Mouse (Mus musculus): ENCODE results near the gene Dnmt3l. TPM values are rescaled to one million over a fixed set of nuclear protein-coding genes. Genes with fewer than 3 reads are reported as not detected.
"Not testable (repeated sequence)": the region's sequence is repeated elsewhere in the genome, so short reads cannot be mapped to it uniquely, and the experiment has no call there.

The Dnmt3l gene
- polyA plus RNA-seq (2017; shearing (Covaris generic)) = not detected

DNA sequence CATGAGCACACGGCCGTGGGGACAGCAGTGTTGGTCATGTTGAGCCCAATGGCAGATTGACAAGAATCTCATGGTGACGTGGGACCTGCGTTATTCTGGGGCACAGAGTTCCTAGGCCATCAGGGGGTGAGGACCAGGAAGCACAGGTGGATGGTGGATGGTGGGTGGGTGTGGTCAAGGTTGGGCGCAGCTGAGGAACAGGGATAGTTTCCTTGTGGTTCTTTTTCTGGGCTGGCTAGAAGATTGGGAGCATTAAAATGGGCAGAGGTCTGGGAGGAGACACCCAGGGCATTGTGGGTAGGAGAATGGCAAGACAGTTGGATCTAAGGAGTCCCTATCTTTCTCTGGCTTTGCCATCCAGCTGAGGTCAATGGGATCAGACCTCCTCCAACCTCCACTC, at the start of gene Dnmt3l:
Gene Dnmt3l (plus strand): TSS at position 301 of the 400 bp plus-strand sequence.
- no peak for ATAC-seq

DNA sequence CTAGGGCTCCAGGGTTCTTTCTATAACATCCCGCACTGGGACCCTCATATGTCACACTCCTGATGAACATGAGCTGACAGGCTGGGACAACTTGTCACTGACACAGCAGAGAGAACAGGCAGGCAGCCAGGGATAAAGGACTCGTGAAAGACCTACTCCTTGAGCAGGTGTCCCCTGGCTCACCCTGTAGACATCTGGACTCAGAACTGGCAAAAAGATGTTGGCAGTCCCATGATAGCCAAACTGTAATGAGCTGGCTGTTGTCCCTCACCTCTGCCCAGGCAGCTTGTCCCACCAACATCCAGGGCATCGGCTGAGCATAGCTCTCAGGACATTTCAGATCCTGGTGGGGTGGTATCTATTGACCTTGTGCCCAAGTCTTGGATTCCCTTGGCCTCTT, 46.1 kb upstream of the Dnmt3l start:
- ATAC-seq = no peak

DNA sequence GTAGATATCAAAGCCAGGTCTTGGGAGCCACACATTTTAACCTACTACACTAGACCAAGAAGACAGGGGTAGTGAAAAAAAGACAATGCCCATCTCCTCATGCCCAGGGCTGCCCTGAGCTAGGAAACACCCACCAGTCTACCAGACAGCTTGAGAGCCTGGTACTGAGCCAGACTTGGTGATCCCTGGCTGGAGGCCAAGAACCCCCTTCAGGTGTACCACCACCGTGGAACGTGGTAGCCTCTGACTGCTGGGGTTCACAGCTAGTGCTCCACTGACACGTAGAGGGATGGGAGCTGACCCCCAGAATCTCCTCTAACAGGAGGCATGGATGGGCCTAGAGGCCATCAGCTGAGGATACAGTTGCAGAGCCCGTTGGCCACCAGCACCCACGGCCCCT, 41.5 kb upstream of the Dnmt3l start:
- ATAC-seq = no peak

DNA sequence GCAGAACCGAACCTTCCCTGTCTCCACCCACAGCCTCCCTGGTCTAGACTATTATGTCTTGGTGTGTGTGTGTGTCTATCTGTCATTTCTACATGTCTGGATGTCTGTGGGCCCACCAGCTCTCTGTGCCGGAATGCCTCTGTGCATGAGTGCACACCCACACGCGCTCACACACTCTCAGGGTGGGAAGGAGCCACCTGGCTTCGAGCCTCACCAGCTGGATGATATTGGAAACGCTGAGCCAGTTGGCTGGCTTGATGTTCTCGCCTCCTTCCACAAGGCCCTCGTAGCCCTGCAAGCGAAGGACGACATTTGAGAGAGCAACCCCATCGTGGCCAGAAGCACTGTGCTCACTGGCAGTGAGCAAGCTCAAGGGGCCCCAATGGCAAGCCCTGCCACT, 40.0 kb upstream of the Dnmt3l start:
- no peak for ATAC-seq

DNA sequence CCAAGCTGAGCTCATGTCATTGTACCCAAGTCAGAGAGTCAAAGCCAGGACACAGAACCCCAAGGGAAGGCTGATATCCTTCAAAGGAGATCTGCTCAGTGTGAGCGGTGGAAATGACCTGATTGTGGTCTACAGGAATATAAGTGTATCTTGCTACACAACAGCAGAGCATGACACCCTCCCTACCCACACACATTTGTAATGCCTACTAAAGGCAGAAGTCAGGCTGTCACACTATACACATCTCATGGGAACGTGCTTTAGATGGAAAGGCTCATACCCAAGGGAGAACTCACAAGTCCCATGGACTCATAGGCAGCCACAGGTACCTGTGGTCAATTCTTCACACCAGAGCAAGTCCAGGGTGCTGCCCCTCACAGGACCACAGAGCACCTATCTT, 39.4 kb upstream of the Dnmt3l start:
- ATAC-seq = no peak

DNA sequence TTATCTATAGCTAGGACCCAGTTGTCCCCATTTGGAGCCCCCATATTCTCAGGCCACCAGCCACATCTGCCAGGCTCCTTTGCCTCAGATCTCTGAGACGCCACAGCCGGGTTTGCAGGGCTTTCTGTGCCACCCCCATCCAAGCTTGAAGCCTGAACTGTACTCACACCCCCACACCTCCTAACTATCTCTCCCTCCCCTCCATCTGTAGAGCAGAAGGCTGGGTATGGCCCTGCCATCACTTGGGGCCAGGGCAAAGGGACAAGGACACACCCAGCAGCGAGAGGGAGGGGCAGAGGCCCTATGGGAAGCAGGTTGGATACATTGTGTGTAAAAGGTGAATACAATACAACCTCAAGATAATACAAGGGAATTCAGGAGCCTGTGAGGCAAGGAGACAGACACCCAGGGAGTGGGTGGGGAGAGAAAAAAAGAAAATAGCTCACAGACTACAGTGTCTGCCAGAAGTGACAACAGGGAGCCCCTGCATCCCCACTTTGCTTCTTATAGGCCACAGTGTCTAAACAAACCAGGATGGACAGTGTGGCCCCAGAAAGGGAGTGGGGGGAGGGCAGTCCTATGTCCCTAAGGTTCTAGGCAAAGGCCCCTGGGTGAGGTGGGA, 37.2 kb upstream of the Dnmt3l start:
- ATAC-seq = no peak

DNA sequence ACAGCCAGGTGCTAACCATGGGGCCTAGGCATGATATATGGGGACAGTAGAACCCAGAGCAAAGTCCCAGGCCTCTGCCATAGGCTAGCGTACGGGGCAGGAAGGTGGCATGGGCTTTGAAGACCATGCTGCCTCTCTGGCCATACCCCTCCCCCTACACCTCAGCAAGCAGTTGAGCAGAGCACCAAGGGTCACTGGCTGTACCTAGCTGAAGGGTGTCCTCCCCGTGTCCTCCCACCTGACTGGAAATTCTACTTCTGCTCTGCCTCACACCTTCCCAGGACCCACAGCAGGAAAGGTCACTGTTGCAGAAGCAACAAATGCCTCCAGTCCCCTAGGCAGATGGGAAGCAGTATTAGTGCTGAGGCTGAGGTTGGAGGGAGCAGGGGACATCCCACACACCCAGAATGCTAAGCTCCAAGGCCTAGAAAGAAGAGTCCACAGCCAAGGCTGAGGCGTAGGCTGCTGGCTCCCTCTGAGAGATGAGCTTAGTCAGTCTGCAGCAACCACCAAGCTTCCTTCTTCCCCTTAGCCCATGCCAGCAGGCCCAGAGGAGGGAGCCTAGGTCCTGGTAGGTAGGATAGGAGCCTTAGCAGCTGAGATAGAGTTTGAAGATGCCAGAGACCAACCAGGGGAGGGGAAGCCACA, 35.8 kb upstream of the Dnmt3l start:
- no peak for ATAC-seq

DNA sequence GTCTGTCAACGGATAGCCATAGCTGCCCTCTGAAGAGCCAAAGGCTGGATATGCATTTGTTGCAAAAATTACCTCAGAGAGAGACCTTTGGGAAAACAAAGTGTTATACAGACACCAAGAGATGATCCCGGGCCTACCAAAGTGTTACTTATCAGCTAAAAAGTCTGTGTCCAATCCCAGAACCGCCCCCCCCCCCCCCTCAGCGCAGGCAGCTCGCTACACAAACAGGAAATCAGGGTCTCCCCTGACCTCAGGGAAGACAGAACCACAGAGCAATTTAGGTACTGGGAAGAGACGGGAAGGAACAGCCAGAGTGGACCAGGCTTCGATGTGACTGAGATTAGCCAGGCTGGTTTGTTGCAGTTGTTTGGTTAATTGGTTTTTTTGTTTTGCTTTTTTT, 34.5 kb upstream of the Dnmt3l start:
- ATAC-seq = no peak

DNA sequence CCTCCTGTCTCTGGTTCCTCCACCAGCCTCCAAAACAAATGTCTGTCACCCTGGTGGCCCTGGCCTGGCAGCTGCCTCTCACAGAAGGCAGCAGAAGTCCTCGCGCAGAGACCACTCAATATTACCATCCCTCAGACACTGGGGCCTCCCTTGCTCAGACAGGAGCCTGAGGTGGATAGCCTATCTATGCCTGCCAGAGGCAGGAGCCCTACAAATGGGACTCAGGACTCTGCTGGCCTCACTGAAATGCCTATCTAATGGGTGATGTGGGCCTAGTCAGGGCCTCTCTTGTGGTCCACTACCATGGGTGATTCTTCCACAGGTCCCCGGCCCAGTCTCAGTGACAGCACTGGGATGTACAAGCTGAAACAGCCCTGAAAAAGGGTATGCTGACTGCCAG, 33.6 kb upstream of the Dnmt3l start:
- ATAC-seq = no peak

DNA sequence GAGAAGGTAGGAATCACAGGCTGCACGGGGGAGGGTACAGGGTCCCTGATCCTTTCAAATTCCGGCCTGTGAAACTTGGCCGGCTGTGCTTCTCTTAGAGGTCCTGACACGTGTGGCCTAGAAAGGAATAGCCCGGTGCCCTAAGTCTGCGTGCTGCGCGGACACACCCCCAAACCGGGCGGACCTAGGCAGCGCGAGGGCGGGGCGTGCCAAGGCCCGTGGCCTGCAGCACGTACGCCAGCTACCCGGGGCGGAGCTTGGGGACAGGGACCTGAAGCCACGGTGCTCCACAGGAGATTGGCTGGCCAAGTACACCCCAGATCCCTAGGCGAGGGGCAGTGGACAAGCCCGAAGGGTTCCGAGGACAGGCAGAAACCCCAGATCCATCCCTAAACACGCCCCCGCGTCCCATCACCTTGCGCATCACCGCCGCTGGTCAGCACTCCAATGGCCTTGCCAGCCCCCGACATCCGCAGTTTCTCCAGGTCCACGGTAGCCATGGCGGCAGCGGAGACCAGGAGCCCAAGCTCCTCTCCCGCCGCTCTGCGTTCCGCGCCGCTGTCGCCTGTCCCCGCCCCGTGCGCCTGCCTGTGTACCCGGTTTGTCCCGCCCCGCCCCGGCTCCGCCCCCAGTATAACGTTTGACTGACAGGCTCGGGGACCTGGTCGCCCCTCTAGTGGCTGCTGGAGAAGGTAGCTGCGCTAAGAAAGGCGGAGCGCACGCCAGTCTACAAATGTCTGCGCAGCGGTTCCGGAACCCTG, 32.4 kb upstream of the Dnmt3l start:
- peak; percentile 91 for ATAC-seq

DNA sequence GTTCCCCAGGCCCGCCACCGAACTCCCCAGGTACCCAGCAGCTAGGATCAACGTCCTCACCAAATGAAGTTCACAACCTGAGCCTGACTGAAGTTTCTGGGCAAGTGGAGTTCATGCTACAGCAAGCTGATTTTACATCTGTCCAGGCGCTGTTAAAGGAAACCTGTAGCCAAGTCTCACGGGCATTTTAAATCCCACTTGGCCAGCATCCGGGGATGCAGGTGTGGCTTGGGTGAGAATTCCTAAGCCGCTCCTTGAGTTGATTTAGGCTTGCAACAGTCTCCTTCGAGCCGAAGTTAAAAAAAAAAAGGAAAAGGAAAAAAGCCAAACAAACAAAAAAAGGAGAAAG, 31.8 kb upstream of the Dnmt3l start, which contains the start of gene Pfkl:
Gene Pfkl (minus strand): TSS at position 139 of the 349 bp plus-strand sequence.
- ATAC-seq = peak; percentile 25

DNA sequence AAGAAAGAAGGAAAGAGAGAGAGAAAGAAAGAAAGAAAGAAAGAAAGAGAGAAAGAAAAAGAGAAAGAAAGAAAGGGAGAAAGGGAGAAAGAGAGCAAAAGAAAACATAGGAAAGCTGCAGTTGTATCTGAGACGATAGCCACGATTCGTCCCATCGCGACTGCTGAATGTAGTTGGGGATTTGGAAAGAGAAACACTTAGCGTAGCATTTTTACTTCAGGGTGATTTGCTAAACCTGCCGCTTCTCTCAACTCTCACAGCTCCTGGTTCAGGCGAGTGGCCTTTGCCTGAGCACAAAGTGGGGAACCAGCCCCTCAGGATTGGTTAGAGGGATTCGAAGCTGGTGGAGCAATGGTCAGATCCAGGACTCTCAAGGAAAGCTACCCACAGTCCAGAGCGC, 31.4 kb upstream of the Dnmt3l start:
- ATAC-seq = no peak

DNA sequence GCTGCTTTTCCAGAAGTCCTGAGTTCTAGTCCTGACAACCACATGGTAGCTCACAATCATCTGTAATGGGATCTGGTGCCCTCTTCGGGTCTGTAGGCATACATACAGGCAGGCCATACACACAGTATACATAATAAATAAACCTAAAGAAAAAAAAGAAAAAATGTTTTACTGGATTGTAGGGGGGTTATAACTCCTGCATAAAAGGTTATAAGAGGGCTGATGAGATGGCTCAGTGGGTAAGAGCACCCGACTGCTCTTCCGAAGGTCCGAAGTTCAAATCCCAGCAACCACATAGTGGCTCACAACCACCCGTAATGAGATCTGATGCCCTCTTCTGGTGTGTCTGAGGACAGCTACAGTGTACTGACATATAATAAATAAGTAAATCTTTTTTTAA, 30.6 kb upstream of the Dnmt3l start:
- ATAC-seq = not testable (repeated sequence)

DNA sequence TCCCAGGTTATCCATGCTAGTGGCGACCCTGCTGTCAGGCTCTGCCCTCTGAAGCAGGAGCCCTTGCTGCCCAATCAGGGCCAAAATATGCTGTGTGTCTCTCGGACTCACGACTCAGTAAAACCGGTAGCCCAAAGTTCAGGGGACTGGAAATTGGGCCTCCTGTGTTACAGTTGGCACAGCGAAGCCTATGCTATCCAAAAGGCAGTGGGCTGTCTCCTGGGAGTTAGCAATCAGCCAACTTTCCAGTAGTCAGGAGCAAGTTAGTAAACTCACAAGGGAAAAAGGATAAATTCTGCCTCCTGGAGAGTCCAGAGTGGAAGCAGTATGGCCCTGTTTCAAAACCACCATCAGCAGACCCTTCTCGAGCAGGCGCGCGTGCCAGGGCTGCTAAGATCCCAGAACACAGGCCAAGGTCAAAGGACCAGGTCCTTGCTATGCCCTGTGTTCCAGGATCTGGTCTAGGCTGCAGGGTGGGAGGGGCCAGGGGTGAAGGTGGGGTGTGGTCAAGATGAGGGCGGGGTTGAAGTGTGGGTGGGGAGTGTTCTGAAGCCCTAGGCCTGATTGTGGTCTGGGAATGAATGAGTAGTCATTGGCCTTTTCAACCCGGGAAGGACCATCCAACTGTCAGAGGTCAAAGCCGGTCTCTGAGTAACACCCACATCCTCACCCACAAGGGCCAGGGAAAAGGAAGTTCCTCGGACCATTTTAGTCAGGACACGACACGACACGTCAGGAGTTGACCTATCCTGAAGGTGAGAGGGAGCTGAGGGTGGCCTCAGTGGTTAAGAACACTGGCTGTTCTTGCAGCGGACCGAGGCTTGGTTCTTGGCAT, 28.9 kb upstream of the Dnmt3l start:
- no peak for ATAC-seq

DNA sequence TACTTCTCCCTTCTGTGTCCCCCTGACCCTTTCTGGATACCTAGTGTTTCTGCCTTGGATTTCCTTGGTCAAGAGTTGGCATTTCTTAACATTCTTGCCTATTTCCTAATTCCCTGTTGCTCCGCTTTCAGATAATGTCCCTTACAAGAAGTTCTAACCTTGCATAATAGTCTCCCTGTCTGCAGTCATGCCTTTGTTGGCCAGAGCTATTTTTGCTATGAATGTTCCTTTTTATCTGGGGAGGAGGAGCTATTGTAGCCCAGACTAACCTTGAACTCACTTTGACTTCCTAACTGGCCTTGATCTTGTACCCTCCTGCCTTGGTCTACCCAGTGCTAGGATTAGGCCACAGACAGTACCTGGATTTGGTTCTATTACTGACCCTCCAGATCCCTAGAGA, 26.3 kb upstream of the Dnmt3l start:
- ATAC-seq = no peak

DNA sequence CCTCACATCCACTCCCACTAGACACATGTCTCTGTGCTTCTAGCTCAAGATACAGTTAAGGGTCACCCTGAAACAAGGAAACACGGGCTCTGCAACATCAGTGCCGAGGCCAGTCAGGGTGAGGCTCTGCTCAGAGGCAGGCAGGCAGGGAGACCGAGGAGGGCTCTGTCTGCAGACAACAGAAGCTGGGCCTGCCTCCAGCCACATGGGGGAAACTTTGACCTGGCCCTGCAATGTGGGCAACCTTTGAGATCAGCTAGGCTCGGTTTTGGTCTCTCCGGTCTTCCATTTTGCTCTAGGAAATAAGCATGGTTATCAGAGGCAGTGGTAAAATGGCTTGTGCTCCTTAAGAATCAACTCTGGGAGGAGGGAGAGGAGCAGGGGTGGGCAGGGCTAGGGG, 25.4 kb upstream of the Dnmt3l start:
- ATAC-seq = no peak

DNA sequence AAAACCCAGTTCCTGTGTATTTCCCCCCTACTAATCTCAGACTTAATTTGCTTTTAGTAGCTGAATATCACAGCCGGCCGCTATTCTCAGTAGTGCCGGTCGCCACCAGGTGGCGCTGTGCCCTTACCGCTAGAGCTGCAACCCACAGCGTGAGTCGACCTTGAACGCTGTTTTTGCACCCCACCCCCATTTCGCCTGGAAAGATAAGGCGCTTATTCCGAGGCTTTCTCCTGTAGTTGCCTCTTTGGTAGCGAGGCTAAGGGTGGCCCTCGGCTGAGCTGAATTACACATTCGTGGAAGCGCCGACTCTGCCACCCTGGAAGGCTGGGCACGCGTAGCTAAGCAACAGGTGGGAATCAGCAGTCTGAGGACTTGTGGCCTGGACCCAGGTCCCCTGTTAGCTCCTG, 22.9 kb upstream of the Dnmt3l start:
- ATAC-seq = peak; percentile 98

DNA sequence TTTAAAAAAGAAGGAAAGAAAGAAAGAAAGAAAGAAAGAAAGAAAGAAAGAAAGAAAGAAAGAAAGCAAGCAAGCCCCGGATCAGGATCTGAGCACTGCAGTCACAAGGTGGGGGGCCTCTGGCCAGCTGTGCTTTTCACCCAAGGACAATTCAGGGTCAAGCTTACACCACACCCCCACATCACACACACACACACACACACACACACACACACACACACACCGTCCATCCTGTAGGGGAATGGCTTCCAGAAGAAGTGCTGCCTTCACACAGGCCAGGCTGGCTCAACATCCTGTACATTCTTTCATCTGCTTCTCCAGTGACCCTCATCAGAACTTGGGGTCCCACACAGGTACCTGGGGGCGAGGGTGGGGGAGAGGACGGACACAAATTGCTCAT, 22.5 kb upstream of the Dnmt3l start:
- ATAC-seq = no peak

DNA sequence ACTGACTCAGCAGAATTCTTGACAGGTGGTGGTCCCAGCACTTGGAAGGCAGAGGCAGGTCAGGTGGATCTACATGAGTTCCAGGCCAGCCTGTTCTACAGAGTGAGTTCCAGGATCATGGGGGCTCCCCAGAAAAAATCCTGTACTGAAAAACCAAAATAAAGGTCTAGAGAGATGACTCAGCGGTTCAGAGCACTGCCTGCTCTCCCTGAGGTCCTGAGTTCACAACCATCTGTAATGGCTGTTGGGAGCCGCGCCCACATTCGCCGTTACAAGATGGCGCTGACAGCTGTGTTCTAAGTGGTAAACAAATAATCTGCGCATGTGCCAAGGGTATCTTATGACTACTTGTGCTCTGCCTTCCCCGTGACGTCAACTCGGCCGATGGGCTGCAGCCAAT, 21.8 kb upstream of the Dnmt3l start:
- ATAC-seq = not testable (repeated sequence)

DNA sequence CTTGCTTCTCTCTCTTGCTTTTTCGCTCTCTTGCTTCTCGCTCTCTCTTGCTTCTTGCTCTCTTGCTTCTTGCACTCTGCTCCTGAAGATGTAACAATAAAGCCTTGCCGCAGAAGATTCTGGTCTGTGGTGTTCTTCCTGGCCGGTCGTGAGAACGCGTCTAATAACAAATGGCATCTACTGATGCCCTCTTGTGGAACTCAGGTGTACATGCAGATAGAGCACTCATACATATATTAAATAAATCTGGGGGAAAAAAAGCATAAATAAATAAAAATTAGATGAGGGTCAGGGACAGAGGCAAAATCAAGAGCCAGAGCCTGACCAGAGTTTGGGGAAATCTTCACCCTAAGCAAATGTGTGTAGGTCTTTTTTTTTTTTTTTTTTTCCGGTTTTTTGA, 16.3 kb upstream of the Dnmt3l start:
- peak; percentile 62 for ATAC-seq

DNA sequence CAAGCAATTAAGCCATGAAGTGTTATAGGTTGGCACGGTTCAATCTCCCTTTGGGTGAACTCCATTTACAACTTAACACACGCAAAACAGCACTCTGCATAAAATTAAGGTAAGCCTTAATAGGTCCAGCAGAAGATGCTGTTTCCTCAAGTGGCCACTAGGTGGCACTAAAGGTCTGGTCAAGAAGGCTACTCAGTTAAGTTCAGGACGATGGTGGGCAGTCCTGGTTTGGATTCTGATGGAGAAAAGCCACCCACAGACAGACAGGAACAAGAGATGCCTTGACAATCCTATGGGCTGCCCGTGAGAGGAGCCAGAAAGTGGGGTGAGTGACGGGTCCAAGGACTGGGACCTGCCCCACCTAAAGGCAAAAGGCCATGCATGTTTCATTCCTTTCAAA, 13.6 kb upstream of the Dnmt3l start:
- peak; percentile 90 for ATAC-seq

DNA sequence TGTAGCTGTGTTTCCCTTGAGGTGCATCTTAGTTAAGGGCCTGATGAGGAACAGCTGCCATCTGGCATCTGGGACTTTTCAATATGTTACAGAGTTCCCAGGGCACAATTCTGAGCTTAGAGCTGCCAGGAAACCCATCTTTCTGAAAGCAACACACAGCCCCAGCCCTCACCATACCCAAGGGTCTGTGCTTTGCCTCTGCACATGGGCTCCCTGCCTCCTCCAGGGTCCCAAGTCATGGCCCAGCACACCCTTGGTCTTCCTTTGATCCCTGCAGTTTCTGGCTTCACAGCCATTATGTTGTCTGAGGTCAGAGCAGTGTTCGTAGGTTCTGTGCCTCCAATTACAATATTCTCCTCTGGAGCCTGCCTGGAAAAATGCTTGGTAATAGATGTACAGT, 12.7 kb upstream of the Dnmt3l start:
- ATAC-seq = no peak

DNA sequence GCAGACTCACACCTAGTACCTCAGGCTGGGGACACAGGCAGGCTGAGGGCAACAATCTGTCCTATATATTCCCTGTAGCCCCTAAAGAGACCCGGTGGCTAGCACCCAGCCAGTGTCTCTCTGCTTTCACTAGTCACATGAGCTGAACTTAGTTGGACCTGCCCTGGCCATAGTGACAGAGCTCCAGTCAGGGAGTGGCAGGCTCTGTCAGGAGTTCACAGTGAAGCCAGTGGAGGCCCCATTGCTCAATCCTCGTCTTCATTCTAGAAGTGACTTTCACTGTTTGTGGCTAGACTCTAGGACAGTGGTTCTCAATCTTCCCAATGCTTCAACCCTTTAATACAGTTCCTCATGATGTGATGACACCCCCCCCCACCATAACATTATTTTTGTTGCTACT, 9.8 kb upstream of the Dnmt3l start:
- no peak for ATAC-seq

Data from CD4-positive, CD25-positive, alpha-beta regulatory T cell, adult 4 months (primary cell).